Mouse (Mus musculus): ENCODE data around the gene Fbxl19. TPM values are rescaled to one million over a fixed set of nuclear protein-coding genes. Genes with fewer than 3 reads are reported as not detected.

The Fbxl19 gene
- polyA plus RNA-seq, 1 experiment from 2014 or later: 5.1 TPM

- no peak for ATAC-seq (ENCODE audit: borderline replicate concordance, extremely low read depth, low FRiP score, low TSS enrichment)
- H3K4me2 ChIP-seq: no peak overlapping the region
- no peaks in the 10 kb centered on the region for H3K27me3 ChIP-seq
- H3K9me3 ChIP-seq: no peaks in the 10 kb centered on the region
- H3K27ac ChIP-seq: no peak overlapping the region
- H3K4me1 ChIP-seq: peaks cover 12% of the 10 kb centered on the region
- 86% methylated on average over 23 of the region's 23 CpGs for WGBS
- H3K4me3 ChIP-seq: no peak overlapping the region
- no peak overlapping the region for H3K9ac ChIP-seq
- H3K36me3 ChIP-seq: peaks cover 76% of the 10 kb centered on the region
Observed at GRCm38 (mm10) chr7:127797076-127797845, 52.9 kb downstream of the Fbxl19 start.

- no peak overlapping the region for H3K4me3 ChIP-seq
- no peaks in the 10 kb centered on the region for H3K27me3 ChIP-seq
- no peak overlapping the region for H3K9ac ChIP-seq
- ATAC-seq (ENCODE audit: borderline replicate concordance, extremely low read depth, low FRiP score, low TSS enrichment): no peak
- H3K4me1 ChIP-seq: peaks cover 12% of the 10 kb centered on the region
- no peaks in the 10 kb centered on the region for H3K9me3 ChIP-seq
- H3K36me3 ChIP-seq: peaks cover 63% of the 10 kb centered on the region
- H3K27ac ChIP-seq: no peak overlapping the region
- no peak overlapping the region for H3K4me2 ChIP-seq
- 86% methylated on average over 4 of the region's 4 CpGs for WGBS
Observed at GRCm38 (mm10) chr7:127798591-127798990, 54.2 kb downstream of the Fbxl19 start.

GRCm38 (mm10) chr7:127799211-127799610, 54.9 kb downstream of the Fbxl19 start:
- Histone ChIP-seq H3K27ac (no peak overlapping the region), H3K36me3 (peaks cover 56% of the 10 kb centered on the region), H3K27me3 (no peaks in the 10 kb centered on the region), H3K4me1 (peaks cover 12% of the 10 kb centered on the region), H3K9me3 (no peaks in the 10 kb centered on the region), H3K9ac (no peak overlapping the region), H3K4me3 (no peak overlapping the region), H3K4me2 (no peak overlapping the region)
- no peak for ATAC-seq (ENCODE audit: borderline replicate concordance, extremely low read depth, low FRiP score, low TSS enrichment)
- 88% methylated on average over 13 of the region's 13 CpGs for WGBS

- Histone ChIP-seq H3K4me3 (no peak overlapping the region), H3K4me2 (no peak overlapping the region), H3K9me3 (no peaks in the 10 kb centered on the region), H3K9ac (no peak overlapping the region), H3K27me3 (no peaks in the 10 kb centered on the region), H3K4me1 (peaks cover 12% of the 10 kb centered on the region), H3K36me3 (peaks cover 53% of the 10 kb centered on the region), H3K27ac (no peak overlapping the region)
- ATAC-seq (ENCODE audit: borderline replicate concordance, extremely low read depth, low FRiP score, low TSS enrichment): no peak
- WGBS: 95% methylated on average over 1 of the region's 1 CpGs
Observed at GRCm38 (mm10) chr7:127799738-127800137, 55.4 kb downstream of the Fbxl19 start.

DNA sequence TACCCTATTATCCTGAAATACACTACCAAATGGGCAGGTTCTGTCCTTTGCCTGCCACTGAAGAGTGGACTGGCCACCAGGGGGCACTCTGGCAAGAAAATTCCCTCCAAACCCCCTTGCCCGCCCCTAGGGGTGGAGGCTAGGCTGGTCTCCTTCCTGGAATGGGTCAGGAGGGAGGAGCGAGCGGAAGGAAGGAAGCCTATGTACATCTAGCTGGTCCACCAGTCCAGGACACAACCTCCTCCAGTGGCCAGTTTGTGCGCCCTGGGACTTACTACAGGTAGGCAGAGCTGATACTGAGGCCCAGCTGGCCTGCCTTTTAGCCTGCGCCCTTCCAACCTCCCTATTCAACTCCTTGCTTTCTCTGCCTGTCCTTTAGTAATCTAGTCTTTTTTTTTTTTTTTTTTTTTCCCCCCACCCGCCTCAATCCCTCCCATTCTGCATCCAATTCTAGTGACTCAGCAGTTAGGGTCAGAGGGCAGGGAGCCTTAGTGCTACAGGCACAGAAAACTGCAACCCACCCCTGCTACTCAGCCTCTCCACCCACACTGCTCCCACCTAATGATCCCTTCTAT, 56.2 kb downstream of the Fbxl19 start, which contains the start of gene Hsd3b7:
Hsd3b7 (plus strand) TSS at position 170 of the 575 bp plus-strand sequence.
- ATAC-seq (ENCODE audit: borderline replicate concordance, extremely low read depth, low FRiP score, low TSS enrichment): peak; percentile 89
- 22% methylated on average over 6 of the region's 6 CpGs for WGBS
- H3K27ac ChIP-seq: 0 out of 2 replicates have a peak within 1 kb of the TSS, but pooled peaks have one; percentile 13

DNA sequence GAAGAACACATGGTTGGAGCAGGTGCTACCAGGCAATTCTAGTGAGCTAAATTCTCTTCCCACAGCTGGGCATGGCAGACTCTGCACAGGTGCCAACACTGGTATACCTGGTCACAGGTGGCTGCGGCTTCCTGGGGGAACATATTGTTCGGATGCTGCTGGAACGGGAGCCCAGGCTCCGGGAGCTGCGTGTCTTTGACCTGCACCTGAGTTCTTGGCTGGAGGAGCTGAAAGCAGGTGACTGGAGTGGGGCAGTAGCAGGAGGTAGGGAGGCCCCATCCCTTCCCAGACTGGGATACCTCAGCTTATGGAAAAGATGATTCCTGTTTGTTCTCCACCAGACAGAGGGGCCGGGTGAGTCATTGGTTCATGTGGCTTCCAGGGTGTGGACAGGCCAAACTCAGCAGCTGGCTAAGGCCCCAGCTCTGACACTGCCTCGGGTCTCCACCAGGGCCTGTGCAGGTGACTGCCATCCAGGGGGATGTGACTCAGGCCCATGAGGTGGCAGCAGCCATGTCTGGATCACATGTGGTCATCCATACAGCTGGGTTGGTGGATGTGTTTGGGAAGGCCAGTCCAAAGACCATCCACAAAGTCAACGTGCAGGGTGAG, 56.8 kb downstream of the Fbxl19 start:
- peaks cover 40% of the 10 kb centered on the region for H3K36me3 ChIP-seq
- H3K27me3 ChIP-seq: no peaks in the 10 kb centered on the region
- H3K4me3 ChIP-seq: peak overlapping the region; percentile 31
- H3K27ac ChIP-seq: 0 out of 2 replicates have a peak overlapping the region, but pooled peaks have one; percentile 13
- H3K9ac ChIP-seq: peak overlapping the region; percentile 18; the same call in 1 of the 2 replicates
- H3K9me3 ChIP-seq: no peaks in the 10 kb centered on the region
- ATAC-seq (ENCODE audit: borderline replicate concordance, extremely low read depth, low FRiP score, low TSS enrichment): no peak
- peak overlapping the region; percentile 52 for H3K4me2 ChIP-seq
- WGBS: 90% methylated on average over 8 of the region's 8 CpGs
- H3K4me1 ChIP-seq: peaks cover 12% of the 10 kb centered on the region

More for the DNA sequence above, 56.2 kb downstream of the Fbxl19 start, which contains the start of gene Hsd3b7:
- Histone ChIP-seq H3K9ac (peak within 1 kb of the TSS; percentile 18; the same call in 1 of the 2 replicates), H3K9me3 (no peaks in the 10 kb centered on the region), H3K27me3 (no peaks in the 10 kb centered on the region), H3K4me1 (peaks cover 12% of the 10 kb centered on the region), H3K4me3 (peak within 1 kb of the TSS; percentile 31), H3K36me3 (peaks cover 46% of the 10 kb centered on the region), H3K4me2 (peak within 1 kb of the TSS; percentile 52)

DNA sequence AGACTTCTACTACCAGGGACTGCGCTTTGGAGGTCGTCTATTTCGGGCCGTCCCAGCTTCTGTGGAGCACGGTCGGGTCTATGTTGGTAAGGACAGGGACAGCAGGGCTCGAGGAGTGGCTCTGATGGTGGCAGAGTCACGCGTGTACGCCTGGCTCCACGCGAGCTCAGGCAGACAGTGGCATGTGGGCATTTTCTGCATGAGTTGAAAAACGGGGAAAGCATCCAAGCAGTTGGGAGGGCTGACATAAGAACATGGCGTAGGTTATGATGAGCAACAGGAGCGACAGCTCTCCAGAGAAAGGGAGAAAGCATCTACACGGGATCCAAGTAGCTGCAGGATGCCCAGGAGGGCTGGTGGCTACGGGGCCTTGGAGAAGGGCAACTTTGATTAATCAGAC, 58.0 kb downstream of the Fbxl19 start:
- Histone ChIP-seq H3K9ac (no peak overlapping the region), H3K36me3 (peaks cover 28% of the 10 kb centered on the region), H3K4me3 (no peak overlapping the region), H3K27me3 (no peaks in the 10 kb centered on the region), H3K4me2 (no peak overlapping the region), H3K27ac (no peak overlapping the region), H3K9me3 (no peaks in the 10 kb centered on the region), H3K4me1 (peaks cover 12% of the 10 kb centered on the region)
- no peak for ATAC-seq (ENCODE audit: borderline replicate concordance, extremely low read depth, low FRiP score, low TSS enrichment)
- 89% methylated on average over 17 of the region's 17 CpGs for WGBS

DNA sequence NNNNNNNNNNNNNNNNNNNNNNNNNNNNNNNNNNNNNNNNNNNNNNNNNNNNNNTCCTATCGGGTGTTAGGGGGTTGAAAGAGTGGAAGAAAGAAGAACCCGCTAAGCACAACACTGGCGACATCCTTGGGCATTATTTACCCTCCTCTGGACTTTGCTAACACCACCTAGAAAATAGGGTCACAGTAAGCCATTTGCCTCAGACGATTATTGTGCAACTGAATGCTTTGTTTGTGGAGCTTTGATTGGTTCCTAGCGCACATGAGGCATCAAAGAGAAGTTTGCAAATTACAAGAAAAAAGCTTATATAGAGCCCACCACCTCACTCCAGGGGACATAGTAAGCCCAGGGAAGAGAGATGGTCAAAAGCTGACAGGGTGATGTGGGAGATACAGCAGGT, 64.5 kb downstream of the Fbxl19 start:
- H3K4me1 ChIP-seq: no peaks in the 10 kb centered on the region
- no peak overlapping the region for H3K27ac ChIP-seq
- H3K36me3 ChIP-seq: no peaks in the 10 kb centered on the region
- H3K4me2 ChIP-seq: no peak overlapping the region
- no peaks in the 10 kb centered on the region for H3K9me3 ChIP-seq
- ATAC-seq (ENCODE audit: borderline replicate concordance, extremely low read depth, low FRiP score, low TSS enrichment): no peak
- no peaks in the 10 kb centered on the region for H3K27me3 ChIP-seq
- no peak overlapping the region for H3K9ac ChIP-seq
- WGBS: 65% methylated on average over 5 of the region's 5 CpGs
- H3K4me3 ChIP-seq: no peak overlapping the region

GRCm38 (mm10) chr7:127809846-127810245, 65.5 kb downstream of the Fbxl19 start:
- Histone ChIP-seq H3K9me3 (no peaks in the 10 kb centered on the region), H3K36me3 (no peaks in the 10 kb centered on the region), H3K4me3 (no peak overlapping the region), H3K4me2 (no peak overlapping the region), H3K27ac (no peak overlapping the region), H3K4me1 (0 out of 2 replicates have a peak, but pooled peaks cover 4% of the 10 kb centered on the region), H3K27me3 (no peaks in the 10 kb centered on the region), H3K9ac (no peak overlapping the region)
- ATAC-seq (ENCODE audit: borderline replicate concordance, extremely low read depth, low FRiP score, low TSS enrichment): no peak
- 97% methylated on average over 1 of the region's 1 CpGs for WGBS

GRCm38 (mm10) chr7:127810650-127811049, 66.3 kb downstream of the Fbxl19 start:
- Histone ChIP-seq H3K27me3 (no peaks in the 10 kb centered on the region), H3K27ac (no peak overlapping the region), H3K4me3 (no peak overlapping the region), H3K4me1 (0 out of 2 replicates have a peak, but pooled peaks cover 4% of the 10 kb centered on the region), H3K4me2 (no peak overlapping the region), H3K9me3 (no peaks in the 10 kb centered on the region), H3K36me3 (no peaks in the 10 kb centered on the region), H3K9ac (no peak overlapping the region)
- ATAC-seq (ENCODE audit: borderline replicate concordance, extremely low read depth, low FRiP score, low TSS enrichment): no peak
- WGBS: 77% methylated on average over 10 of the region's 10 CpGs

GRCm38 (mm10) chr7:127811240-127811639, 66.9 kb downstream of the Fbxl19 start:
- H3K9ac ChIP-seq: no peak overlapping the region
- H3K36me3 ChIP-seq: no peaks in the 10 kb centered on the region
- no peak overlapping the region for H3K27ac ChIP-seq
- no peak overlapping the region for H3K4me2 ChIP-seq
- H3K9me3 ChIP-seq: no peaks in the 10 kb centered on the region
- no peak overlapping the region for H3K4me3 ChIP-seq
- no peak for ATAC-seq (ENCODE audit: borderline replicate concordance, extremely low read depth, low FRiP score, low TSS enrichment)
- H3K27me3 ChIP-seq: no peaks in the 10 kb centered on the region
- WGBS: 78% methylated on average over 4 of the region's 4 CpGs
- 0 out of 2 replicates have a peak, but pooled peaks cover 4% of the 10 kb centered on the region for H3K4me1 ChIP-seq

DNA sequence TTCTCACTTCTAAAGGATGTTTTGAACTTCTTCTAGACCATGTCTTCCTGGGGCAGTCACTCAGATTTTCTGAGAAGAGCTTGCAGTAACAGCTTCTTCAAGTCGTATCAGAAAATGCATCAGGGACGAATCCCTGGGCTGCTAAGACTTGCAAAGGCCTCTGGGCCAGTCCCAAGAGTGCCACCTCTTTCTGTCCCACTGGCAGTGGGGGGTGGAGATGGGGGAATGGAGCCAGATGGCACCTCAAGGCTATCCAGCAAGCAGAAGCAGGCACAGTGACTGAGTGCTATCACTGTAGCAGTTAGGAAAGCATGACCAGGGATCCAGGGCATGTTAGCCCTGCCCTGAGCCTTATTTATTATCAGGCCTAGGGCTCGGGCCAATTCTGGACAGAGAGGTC, 67.9 kb downstream of the Fbxl19 start:
- ATAC-seq (ENCODE audit: borderline replicate concordance, extremely low read depth, low FRiP score, low TSS enrichment): no peak
- 76% methylated on average over 3 of the region's 3 CpGs for WGBS
- H3K27ac ChIP-seq: no peak overlapping the region
- 0 out of 2 replicates have a peak, but pooled peaks cover 4% of the 10 kb centered on the region for H3K4me1 ChIP-seq
- H3K9me3 ChIP-seq: no peaks in the 10 kb centered on the region
- no peak overlapping the region for H3K4me3 ChIP-seq
- H3K36me3 ChIP-seq: no peaks in the 10 kb centered on the region
- H3K27me3 ChIP-seq: no peaks in the 10 kb centered on the region
- H3K4me2 ChIP-seq: no peak overlapping the region
- H3K9ac ChIP-seq: no peak overlapping the region
